Mouse (Mus musculus) MEL (cell line): ENCODE measurements around the gene Dhcr7. TPM values are rescaled to one million over a fixed set of nuclear protein-coding genes. Genes with fewer than 3 reads are reported as not detected.

Source experiments
- DNase-seq: peaks from one replicate; pipeline ENCODE4 v3.0.0; 2011; ENCODE audit warnings: low read depth, low spot score
- H3K27ac ChIP-seq: 2 replicates; pipeline ENCODE4 v1.5.1; 2012; ENCODE audit warnings: low read depth, mild to moderate bottlenecking, control low read depth, low read length, moderate library complexity; ENCODE audit not compliant: control insufficient read depth
- H3K27me3 ChIP-seq, 2 experiments: fragments of 150-350 bp in 1 of 2; sonication (generic) in 1 of 2; 2 replicates each; pipeline ENCODE4 v1.6.1; 2012; ENCODE audit warnings: low read length in 2 of 2, mild to moderate bottlenecking in 2 of 2, improper control_type of control experiment in 1 of 2, moderate library complexity in 1 of 2; ENCODE audit not compliant: insufficient read depth in 2 of 2, control insufficient read depth in 1 of 2
- H3K36me3 ChIP-seq, 2 experiments: 2 replicates each; pipeline ENCODE4 v1.6.1; 2012 to 2014; ENCODE audit warnings: low read length in 2 of 2, improper control_type of control experiment in 1 of 2, inconsistent platforms in 1 of 2, mild to moderate bottlenecking in 1 of 2; ENCODE audit not compliant: insufficient read depth in 2 of 2, control insufficient read depth in 1 of 2
- H3K4me1 ChIP-seq, 2 experiments: fragments of 150-350 bp in 1 of 2; sonication (generic) in 1 of 2; 2 replicates each; pipeline ENCODE4 v1.6.1; 2012; ENCODE audit warnings: low read length in 2 of 2, improper control_type of control experiment in 1 of 2, mild to moderate bottlenecking in 1 of 2; ENCODE audit not compliant: insufficient read depth in 2 of 2, control insufficient read depth in 1 of 2
- H3K4me3 ChIP-seq, 2 experiments: fragments of 150-350 bp in 1 of 2; sonication (generic) in 1 of 2; 2 replicates each; pipeline ENCODE4 v1.5.1; 2012; ENCODE audit warnings: low read depth in 2 of 2, low read length in 2 of 2, mild to moderate bottlenecking in 2 of 2, moderate library complexity in 2 of 2, control low read depth in 1 of 2, improper control_type of control experiment in 1 of 2; ENCODE audit not compliant: control insufficient read depth in 1 of 2, insufficient read depth in 1 of 2
- H3K79me2 ChIP-seq: 2 replicates; pipeline ENCODE4 v1.6.1; 2012; ENCODE audit warnings: mild to moderate bottlenecking, low read length, moderate library complexity; ENCODE audit not compliant: control insufficient read depth, poor library complexity, insufficient read depth
- H3K9ac ChIP-seq: 2 replicates; pipeline ENCODE4 v1.6.1; 2012; ENCODE audit warnings: low read depth, mild to moderate bottlenecking, control low read depth, low read length, moderate library complexity; ENCODE audit not compliant: control insufficient read depth, poor library complexity, severe bottlenecking
- H3K9me3 ChIP-seq: fragments of 150-350 bp; sonication (generic); replicated peaks from 2 replicates; pipeline ENCODE4 v1.6.1; 2012; ENCODE audit warnings: mild to moderate bottlenecking, low read length, improper control_type of control experiment, moderate library complexity; ENCODE audit not compliant: insufficient read depth
- CHD2 ChIP-seq: IDR thresholded peaks from 2 replicates; pipeline ENCODE4 v1.6.1; 2011; ENCODE audit warnings: low read length, improper control_type of control experiment
- CTCF ChIP-seq, 3 experiments: IDR thresholded peaks in 2 of 3; conservative IDR thresholded peaks in 1 of 3; 2 replicates each; pipeline ENCODE4 v1.5.1; 2011 to 2012; ENCODE audit warnings: low read length in 3 of 3, low read depth in 2 of 3, mild to moderate bottlenecking in 2 of 3, improper control_type of control experiment in 1 of 3, inconsistent platforms in 1 of 3, mixed read lengths in 1 of 3, moderate library complexity in 1 of 3; ENCODE audit not compliant: control insufficient read depth in 1 of 3, insufficient read depth in 1 of 3, poor library complexity in 1 of 3, severe bottlenecking in 1 of 3
- E2F4 ChIP-seq: IDR thresholded peaks from 2 replicates; pipeline ENCODE4 v1.6.1; 2011; ENCODE audit warnings: low read depth, low read length, improper control_type of control experiment, borderline replicate concordance
- ELF1 ChIP-seq: IDR thresholded peaks from 2 replicates; pipeline ENCODE4 v1.6.1; 2014; ENCODE audit warnings: low read depth, mild to moderate bottlenecking, inconsistent platforms, low read length, improper control_type of control experiment, moderate library complexity
- ETS1 ChIP-seq: IDR thresholded peaks from 2 replicates; pipeline ENCODE4 v1.6.1; 2012; ENCODE audit warnings: low read depth, mild to moderate bottlenecking, inconsistent platforms, low read length, improper control_type of control experiment, moderate library complexity
- HCFC1 ChIP-seq: IDR thresholded peaks from 2 replicates; pipeline ENCODE4 v1.6.1; 2012; ENCODE audit warnings: low read depth, mild to moderate bottlenecking, inconsistent platforms, low read length, improper control_type of control experiment, moderate library complexity
- JUND ChIP-seq: IDR thresholded peaks from 2 replicates; pipeline ENCODE4 v1.6.1; 2011; ENCODE audit warnings: low read depth, mild to moderate bottlenecking, improper control_type of control experiment, low read length
- KAT2A ChIP-seq: conservative IDR thresholded peaks from 2 replicates; pipeline ENCODE4 v1.6.1; 2012; ENCODE audit warnings: low read depth, low read length, improper control_type of control experiment, inconsistent platforms
- MAFK ChIP-seq: IDR thresholded peaks from 2 replicates; pipeline ENCODE4 v1.6.1; 2011; ENCODE audit warnings: low read depth, mild to moderate bottlenecking, low read length, improper control_type of control experiment, borderline replicate concordance
- MAX ChIP-seq: IDR thresholded peaks from 2 replicates; pipeline ENCODE4 v1.6.1; 2011; ENCODE audit warnings: low read length, improper control_type of control experiment
- MXI1 ChIP-seq: IDR thresholded peaks from 2 replicates; pipeline ENCODE4 v1.6.1; 2011; ENCODE audit warnings: mild to moderate bottlenecking, low read depth, low read length, improper control_type of control experiment
- MYB ChIP-seq: IDR thresholded peaks from 2 replicates; pipeline ENCODE4 v1.6.1; 2011; ENCODE audit warnings: mild to moderate bottlenecking, low read depth, low read length, improper control_type of control experiment
- MYC ChIP-seq: IDR thresholded peaks from 2 replicates; pipeline ENCODE4 v1.6.1; 2011; ENCODE audit warnings: low read depth, mild to moderate bottlenecking, low read length, improper control_type of control experiment, moderate library complexity
- NELFE ChIP-seq: IDR thresholded peaks from 2 replicates; pipeline ENCODE4 v1.6.1; 2011; ENCODE audit warnings: low read depth, low read length, improper control_type of control experiment
- NRF1 ChIP-seq: IDR thresholded peaks from 2 replicates; pipeline ENCODE4 v1.6.1; 2014; ENCODE audit warnings: low read depth, mild to moderate bottlenecking, inconsistent platforms, low read length, improper control_type of control experiment, moderate library complexity; ENCODE audit not compliant: poor library complexity, insufficient read depth, severe bottlenecking
- POLR2AphosphoS2 ChIP-seq: IDR thresholded peaks from 2 replicates; pipeline ENCODE4 v1.6.1; 2011; ENCODE audit warnings: low read length, improper control_type of control experiment
- POLR2AphosphoS5 ChIP-seq: IDR thresholded peaks from 2 replicates; pipeline ENCODE4 v1.6.1; 2012; ENCODE audit warnings: low read depth, borderline replicate concordance, mild to moderate bottlenecking, inconsistent platforms, low read length, moderate library complexity, mixed read lengths
- RCOR1 ChIP-seq: IDR thresholded peaks from 2 replicates; pipeline ENCODE4 v1.6.1; 2012; ENCODE audit warnings: low read depth, mild to moderate bottlenecking, inconsistent platforms, low read length, improper control_type of control experiment
- SIN3A ChIP-seq: IDR thresholded peaks from 2 replicates; pipeline ENCODE4 v1.6.1; 2012; ENCODE audit warnings: low read length, improper control_type of control experiment, inconsistent platforms
- TAL1 ChIP-seq: IDR thresholded peaks from 2 replicates; pipeline ENCODE4 v1.6.1; 2012; ENCODE audit warnings: mild to moderate bottlenecking, inconsistent platforms, low read length, moderate library complexity, mixed read lengths
- TBP ChIP-seq: IDR thresholded peaks from 2 replicates; pipeline ENCODE4 v1.8.0; 2011; ENCODE audit warnings: low read depth, low read length, improper control_type of control experiment
- TCF12 ChIP-seq: IDR thresholded peaks from 2 replicates; pipeline ENCODE4 v1.6.1; 2014; ENCODE audit warnings: low read depth, mild to moderate bottlenecking, inconsistent platforms, low read length, improper control_type of control experiment, moderate library complexity
- UBTF ChIP-seq: IDR thresholded peaks from 2 replicates; pipeline ENCODE4 v1.6.1; 2012; ENCODE audit warnings: low read depth, mild to moderate bottlenecking, inconsistent platforms, low read length, improper control_type of control experiment, moderate library complexity, borderline replicate concordance; ENCODE audit not compliant: insufficient read depth
- USF1 ChIP-seq: IDR thresholded peaks from 2 replicates; pipeline ENCODE4 v1.6.1; 2014; ENCODE audit warnings: low read depth, mild to moderate bottlenecking, inconsistent platforms, low read length, improper control_type of control experiment, moderate library complexity
- USF2 ChIP-seq, 2 experiments: IDR thresholded peaks; 2 replicates each; pipeline ENCODE4 v1.6.1; 2011 to 2012; ENCODE audit warnings: improper control_type of control experiment in 2 of 2, low read length in 2 of 2, borderline replicate concordance in 1 of 2, inconsistent platforms in 1 of 2, low read depth in 1 of 2, mild to moderate bottlenecking in 1 of 2; ENCODE audit not compliant: insufficient read depth in 1 of 2
- ZMIZ1 ChIP-seq: IDR thresholded peaks from 2 replicates; pipeline ENCODE4 v1.6.1; 2012; ENCODE audit warnings: low read depth, mild to moderate bottlenecking, inconsistent platforms, low read length, improper control_type of control experiment, moderate library complexity
- ZNF384 ChIP-seq: IDR thresholded peaks from 2 replicates; pipeline ENCODE4 v1.6.1; 2012; ENCODE audit warnings: low read depth, mild to moderate bottlenecking, inconsistent platforms, low read length, improper control_type of control experiment
- polyA plus RNA-seq, 2 experiments: library from polyadenylated mRNA; stranded (reverse) in 1 of 2; unstranded in 1 of 2; fragments of >175 nt in 1 of 2; fragments of >200 nt in 1 of 2; gene quantifications; 2 replicates each; pipeline versions ENCODE4 v1.2.1 to v1.2.4; 2012; ENCODE audit warnings: low replicate concordance in 2 of 2, low read depth in 1 of 2; ENCODE audit not compliant: insufficient read length in 2 of 2, insufficient read depth in 1 of 2, missing spikeins in 1 of 2
- total RNA-seq: library from RNA; depleted of rRNA; stranded (reverse); fragments of 300-350 nt; gene quantifications from 2 replicates; pipeline ENCODE4 v1.2.3, GENCODE M21; 2012

Dhcr7 gene
- total and polyA plus RNA-seq, 3 experiments = 12.7 to 40.7 TPM; not detected in 1

GRCm38 (mm10) chr7:143833581-143834190, 10.7 kb downstream of the Dhcr7 start:
- peaks cover 0 to 6% of the 10 kb centered on the region in 2 experiments; a peak in 3 of 4 replicates for H3K4me1 ChIP-seq

GRCm38 (mm10) chr7:143834316-143834715, 11.4 kb downstream of the Dhcr7 start:
- peaks cover 0 to 4% of the 10 kb centered on the region in 2 experiments; a peak in 3 of 4 replicates for H3K4me1 ChIP-seq
- DNase-seq = no peak
- no peaks in the 10 kb centered on the region for H3K9me3 ChIP-seq
- no peak overlapping the region for H3K4me3 ChIP-seq
- no peaks in the 10 kb centered on the region for H3K27me3 ChIP-seq
- H3K9ac ChIP-seq = no peak overlapping the region
- TF ChIP-seq NRF1 (no peak), UBTF (no peak), KAT2A (no peak), NELFE (no peak), SIN3A (no peak), USF1 (no peak), TBP (no peak), ELF1 (no peak), RCOR1 (no peak), MYC (no peak), ZMIZ1 (no peak), MYB (no peak), MXI1 (no peak), HCFC1 (no peak), MAFK (no peak), POLR2AphosphoS5 (no peak), E2F4 (no peak)
- TF ChIP-seq, all 39 proteins: peak for 0
- no peak overlapping the region for H3K27ac ChIP-seq
- H3K79me2 ChIP-seq = peaks cover 4% of the 10 kb centered on the region; the same call in 1 of the 2 replicates
- H3K36me3 ChIP-seq = peaks cover 0 to 3% of the 10 kb centered on the region in 2 experiments; a peak in 2 of 4 replicates

More at GRCm38 (mm10) chr7:143833581-143834190, 10.7 kb downstream of the Dhcr7 start:
- no peaks in the 10 kb centered on the region for H3K27me3 ChIP-seq
- H3K9me3 ChIP-seq = no peaks in the 10 kb centered on the region
- peaks cover 0 to 3% of the 10 kb centered on the region in 2 experiments; a peak in 3 of 4 replicates for H3K36me3 ChIP-seq
- H3K79me2 ChIP-seq = peaks cover 4% of the 10 kb centered on the region; the same call in 1 of the 2 replicates
- no peak for DNase-seq
- no peak overlapping the region for H3K4me3 ChIP-seq
- H3K27ac ChIP-seq = no peak overlapping the region
- no peak overlapping the region for H3K9ac ChIP-seq
- TF ChIP-seq ETS1 (no peak), MAX (no peak), SIN3A (no peak), POLR2AphosphoS5 (no peak), UBTF (no peak), CHD2 (no peak), CTCF (IDR thresholded peaks at IDR 0.05 in 2 of 3, conservative IDR thresholded peaks at IDR 0.05 in 1 of 3; ENCODE audit: control insufficient read depth in 1 of 3, insufficient read depth in 1 of 3, low read depth in 2 of 3, low read length in 3 of 3, poor library complexity in 1 of 3, severe bottlenecking in 1 of 3) (no peak), JUND (no peak), TCF12 (no peak), POLR2AphosphoS2 (no peak), ZNF384 (no peak), MXI1 (no peak), USF2 (IDR thresholded peaks at IDR 0.05; ENCODE audit: borderline replicate concordance in 1 of 2, insufficient read depth in 1 of 2, low read depth in 1 of 2, low read length in 2 of 2) (no peak), NELFE (no peak), TAL1 (no peak), MYB (no peak), HCFC1 (no peak)
